Mouse (Mus musculus): ENCODE data around the gene Hoxa5. TPM values are rescaled to one million over a fixed set of nuclear protein-coding genes. Genes with fewer than 3 reads are reported as not detected.

Hoxa5 gene
- polyA plus RNA-seq, 1 experiment from 2014 or later: 8.0 TPM

DNA sequence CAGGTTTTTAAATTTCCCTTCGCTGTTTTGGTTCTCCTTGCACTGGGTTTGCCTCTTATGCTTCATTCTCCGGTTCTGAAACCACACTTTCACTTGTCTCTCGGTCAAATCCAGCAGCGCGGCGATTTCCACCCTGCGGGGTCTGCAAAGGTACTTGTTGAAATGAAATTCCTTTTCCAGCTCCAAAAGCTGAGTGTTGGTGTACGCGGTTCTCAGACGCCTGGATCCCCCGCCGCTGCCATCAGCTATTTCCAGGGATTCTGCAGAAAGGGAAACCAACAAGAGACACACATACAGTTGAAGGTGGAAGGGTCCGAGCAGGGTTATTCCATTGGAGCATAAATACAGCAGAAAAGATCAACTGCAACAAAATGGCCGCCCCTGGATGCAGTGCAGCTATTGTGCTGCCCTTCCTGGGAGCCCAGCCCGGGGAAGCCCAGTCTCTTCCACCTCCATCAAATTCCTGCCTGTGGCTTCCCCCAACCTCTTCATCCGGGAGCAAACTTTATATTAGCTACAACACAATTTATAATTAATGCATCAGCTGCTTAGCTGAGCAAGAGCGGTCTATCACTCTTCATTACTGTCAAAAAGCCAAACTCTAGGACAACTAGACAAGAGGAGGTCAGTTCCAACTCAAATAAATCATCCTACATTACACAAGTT is 40.9 kb downstream of the Hoxa5 start:
- Histone ChIP-seq H3K4me2 (peak overlapping the region; percentile 48), H3K27me3 (replicated peaks; ENCODE audit: control insufficient read depth, insufficient read depth, low read length) (peaks cover 98% of the 10 kb centered on the region), H3K9ac (ENCODE audit: low read depth, low read length) (peak overlapping the region; percentile 47; the same call in 1 of the 2 replicates), H3K27ac (ENCODE audit: low read depth, low read length) (peak overlapping the region; percentile 86), H3K36me3 (ENCODE audit: control insufficient read depth, insufficient read depth, low read length) (no peaks in the 10 kb centered on the region), H3K9me3 (ENCODE audit: control insufficient read depth, low read length) (no peaks in the 10 kb centered on the region), H3K4me1 (replicated peaks; ENCODE audit: control insufficient read depth, insufficient read depth, low read length) (no peaks in the 10 kb centered on the region), H3K4me3 (ENCODE audit: low read depth, low read length) (peak overlapping the region; percentile 41)
- DNase-seq (ENCODE audit: low spot score) (peak; percentile 49), ATAC-seq (replicated peaks; ENCODE audit: low FRiP score) (no peak)
- WGBS: 8% methylated on average over 17 of the region's 17 CpGs

DNA sequence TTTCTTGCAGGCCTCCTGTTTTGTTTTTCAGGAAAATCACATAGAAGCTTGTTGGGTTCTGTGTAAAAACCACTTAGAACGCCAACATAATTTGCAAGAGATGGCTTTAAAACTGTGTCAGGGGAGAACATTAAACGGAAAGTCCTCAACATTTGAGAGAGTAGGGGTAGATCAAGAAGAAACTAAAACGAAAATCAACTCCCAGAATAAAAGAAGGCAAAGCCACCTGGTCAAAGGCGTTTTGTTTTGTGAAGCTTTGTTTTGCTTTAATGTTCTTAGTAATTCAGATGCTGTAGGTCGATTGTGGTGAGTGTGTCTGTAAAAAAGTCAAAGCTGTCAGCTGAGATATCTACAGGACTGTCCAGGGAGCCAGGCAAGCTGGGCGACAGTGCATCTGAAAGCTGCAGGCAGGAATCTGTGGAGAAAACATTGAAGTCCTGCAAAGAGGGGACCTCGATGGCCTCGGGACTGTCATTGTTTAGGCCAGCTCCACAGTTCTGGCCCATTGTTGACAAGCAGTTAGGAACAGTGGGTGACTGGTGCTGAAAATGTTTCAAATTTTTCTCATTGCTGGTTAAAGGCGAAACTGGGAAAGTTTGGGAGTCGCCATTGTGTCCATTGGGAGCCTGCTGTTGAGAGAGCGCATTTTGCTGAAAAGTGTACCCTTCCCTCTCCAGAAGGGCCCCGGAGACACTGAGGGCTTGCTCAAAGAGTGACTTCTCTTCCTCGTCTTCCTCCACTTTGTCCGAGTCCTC is 41.6 kb downstream of the Hoxa5 start:
- Histone ChIP-seq H3K9me3 (ENCODE audit: control insufficient read depth, low read length) (no peaks in the 10 kb centered on the region), H3K27ac (ENCODE audit: low read depth, low read length) (peak overlapping the region; percentile 72; the same call in 1 of the 2 replicates), H3K4me1 (replicated peaks; ENCODE audit: control insufficient read depth, insufficient read depth, low read length) (no peaks in the 10 kb centered on the region), H3K4me3 (ENCODE audit: low read depth, low read length) (peak overlapping the region; percentile 41), H3K4me2 (peak overlapping the region; percentile 48), H3K27me3 (replicated peaks; ENCODE audit: control insufficient read depth, insufficient read depth, low read length) (peaks cover 98% of the 10 kb centered on the region), H3K9ac (ENCODE audit: low read depth, low read length) (peak overlapping the region; percentile 47), H3K36me3 (ENCODE audit: control insufficient read depth, insufficient read depth, low read length) (no peaks in the 10 kb centered on the region)
- no peak for ATAC-seq (replicated peaks; ENCODE audit: low FRiP score)
- no peak for DNase-seq (ENCODE audit: low spot score)
- 11% methylated on average over 14 of the region's 14 CpGs for WGBS

DNA sequence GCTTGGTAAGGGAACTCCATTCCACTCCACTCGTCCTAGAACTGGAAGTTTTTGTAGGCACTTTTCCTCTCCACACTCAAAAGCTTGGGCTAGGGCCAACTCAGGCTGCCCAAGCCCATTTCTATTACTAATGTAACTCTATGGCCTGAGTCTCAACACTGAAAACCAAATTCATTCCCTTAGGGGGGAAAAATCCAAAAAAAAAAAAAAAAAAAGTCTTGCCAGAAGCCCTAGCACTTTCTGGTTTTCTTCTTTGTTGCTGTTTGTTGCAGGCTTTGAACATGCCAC is 42.4 kb downstream of the Hoxa5 start:
- H3K36me3 ChIP-seq (ENCODE audit: control insufficient read depth, insufficient read depth, low read length): no peaks in the 10 kb centered on the region
- no peak overlapping the region for H3K27ac ChIP-seq (ENCODE audit: low read depth, low read length)
- DNase-seq (ENCODE audit: low spot score): no peak
- no peaks in the 10 kb centered on the region for H3K9me3 ChIP-seq (ENCODE audit: control insufficient read depth, low read length)
- H3K4me3 ChIP-seq (ENCODE audit: low read depth, low read length): no peak overlapping the region
- no peak for ATAC-seq (replicated peaks; ENCODE audit: low FRiP score)
- 25% methylated on average over 1 of the region's 1 CpGs for WGBS
- no peaks in the 10 kb centered on the region for H3K4me1 ChIP-seq (replicated peaks; ENCODE audit: control insufficient read depth, insufficient read depth, low read length)
- H3K4me2 ChIP-seq: peak overlapping the region; percentile 83
- H3K27me3 ChIP-seq (replicated peaks; ENCODE audit: control insufficient read depth, insufficient read depth, low read length): peaks cover 98% of the 10 kb centered on the region
- H3K9ac ChIP-seq (ENCODE audit: low read depth, low read length): peak overlapping the region; percentile 7; the same call in 1 of the 2 replicates

DNA sequence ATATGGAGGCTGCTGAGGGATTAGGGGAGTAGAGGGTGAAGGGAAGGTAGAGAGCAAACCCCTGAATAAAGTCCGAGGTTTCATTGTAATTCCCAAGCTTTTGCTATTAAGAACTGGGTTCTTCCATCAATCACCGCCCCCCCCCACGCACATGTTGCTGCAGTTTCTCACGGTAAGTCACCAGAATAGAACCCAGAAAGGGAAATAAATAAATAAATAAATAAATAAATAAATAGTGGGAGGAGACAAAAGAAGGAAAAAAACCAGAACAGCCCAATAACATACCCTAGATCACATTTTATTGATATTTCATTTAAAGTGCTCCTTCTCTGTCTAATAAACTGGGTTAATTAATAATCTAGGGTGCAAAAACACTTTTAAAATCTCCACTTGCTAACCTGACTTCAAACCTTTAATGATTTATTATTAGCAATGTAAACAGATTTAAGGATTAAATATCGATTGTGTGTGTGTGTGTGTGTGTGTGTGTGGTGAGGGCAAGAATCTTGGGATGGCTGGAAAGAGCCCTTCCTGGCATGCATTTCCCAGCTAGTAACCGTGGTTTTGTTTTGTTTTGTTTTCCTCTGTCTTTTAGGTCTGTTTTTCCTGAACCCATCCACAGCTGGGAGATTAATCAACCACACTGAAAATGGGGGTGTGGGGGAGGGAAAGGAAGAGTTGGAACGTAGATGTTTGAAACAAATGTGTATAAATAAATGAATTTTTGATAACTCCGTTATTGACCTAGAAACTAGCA is 42.9 kb downstream of the Hoxa5 start:
- peak overlapping the region; percentile 84; the same call in 1 of the 2 replicates for H3K27ac ChIP-seq (ENCODE audit: low read depth, low read length)
- no peaks in the 10 kb centered on the region for H3K36me3 ChIP-seq (ENCODE audit: control insufficient read depth, insufficient read depth, low read length)
- no peaks in the 10 kb centered on the region for H3K9me3 ChIP-seq (ENCODE audit: control insufficient read depth, low read length)
- peaks cover 98% of the 10 kb centered on the region for H3K27me3 ChIP-seq (replicated peaks; ENCODE audit: control insufficient read depth, insufficient read depth, low read length)
- no peak for ATAC-seq (replicated peaks; ENCODE audit: low FRiP score)
- peak overlapping the region; percentile 83 for H3K4me2 ChIP-seq
- peak overlapping the region; percentile 7; the same call in 1 of the 2 replicates for H3K9ac ChIP-seq (ENCODE audit: low read depth, low read length)
- peak overlapping the region; percentile 66 for H3K4me3 ChIP-seq (ENCODE audit: low read depth, low read length)
- no peaks in the 10 kb centered on the region for H3K4me1 ChIP-seq (replicated peaks; ENCODE audit: control insufficient read depth, insufficient read depth, low read length)
- 22% methylated on average over 8 of the region's 8 CpGs for WGBS
- DNase-seq (ENCODE audit: low spot score): no peak

DNA sequence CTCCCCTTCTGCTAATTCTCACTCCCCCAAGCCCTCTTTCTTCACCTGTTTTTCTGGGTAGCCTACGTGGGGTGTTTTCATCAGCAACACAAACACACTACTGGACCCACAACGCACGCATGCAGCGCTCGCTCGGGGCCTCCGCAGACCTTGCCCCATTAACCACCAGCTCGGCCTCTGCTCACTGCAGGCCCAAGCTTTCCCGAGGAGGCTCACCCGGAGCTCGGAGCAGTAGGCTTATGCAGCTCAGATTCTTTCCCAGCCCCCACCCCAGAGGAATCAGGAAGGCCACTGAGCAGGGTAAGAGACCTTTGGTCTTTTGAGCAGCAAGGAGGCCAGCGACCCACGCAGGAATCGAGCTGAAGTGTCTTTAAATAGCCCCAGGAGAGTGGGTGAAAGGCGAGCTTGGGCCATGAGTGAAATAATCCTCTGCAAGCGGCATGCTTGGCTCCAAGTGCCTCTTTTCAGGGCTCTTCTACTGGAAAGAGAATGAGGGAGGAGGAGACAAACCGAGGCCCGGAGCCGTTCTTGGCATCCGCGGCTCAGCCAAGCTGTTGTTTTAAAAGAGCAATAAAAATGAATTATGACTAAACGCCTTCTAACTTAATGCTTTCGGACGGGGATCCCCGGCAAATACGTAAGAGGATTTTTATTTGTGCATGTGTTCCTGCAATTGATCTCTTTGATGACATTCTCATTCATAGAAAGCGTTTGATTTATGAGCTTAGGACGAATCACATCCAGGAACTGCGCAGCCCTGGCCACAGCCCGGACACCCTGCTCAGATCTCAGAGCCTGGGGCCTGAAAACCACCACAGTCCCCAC is 43.7 kb downstream of the Hoxa5 start:
- ATAC-seq (replicated peaks; ENCODE audit: low FRiP score) (no peak), DNase-seq (ENCODE audit: low spot score) (peak; percentile 43)
- Histone ChIP-seq H3K4me1 (replicated peaks; ENCODE audit: control insufficient read depth, insufficient read depth, low read length) (no peaks in the 10 kb centered on the region), H3K9me3 (ENCODE audit: control insufficient read depth, low read length) (no peaks in the 10 kb centered on the region), H3K4me2 (peak overlapping the region; percentile 83), H3K27ac (ENCODE audit: low read depth, low read length) (peak overlapping the region; percentile 84), H3K36me3 (ENCODE audit: control insufficient read depth, insufficient read depth, low read length) (no peaks in the 10 kb centered on the region), H3K4me3 (ENCODE audit: low read depth, low read length) (peak overlapping the region; percentile 66), H3K9ac (ENCODE audit: low read depth, low read length) (peak overlapping the region; percentile 56), H3K27me3 (replicated peaks; ENCODE audit: control insufficient read depth, insufficient read depth, low read length) (peaks cover 98% of the 10 kb centered on the region)
- 10% methylated on average over 30 of the region's 30 CpGs for WGBS

DNA sequence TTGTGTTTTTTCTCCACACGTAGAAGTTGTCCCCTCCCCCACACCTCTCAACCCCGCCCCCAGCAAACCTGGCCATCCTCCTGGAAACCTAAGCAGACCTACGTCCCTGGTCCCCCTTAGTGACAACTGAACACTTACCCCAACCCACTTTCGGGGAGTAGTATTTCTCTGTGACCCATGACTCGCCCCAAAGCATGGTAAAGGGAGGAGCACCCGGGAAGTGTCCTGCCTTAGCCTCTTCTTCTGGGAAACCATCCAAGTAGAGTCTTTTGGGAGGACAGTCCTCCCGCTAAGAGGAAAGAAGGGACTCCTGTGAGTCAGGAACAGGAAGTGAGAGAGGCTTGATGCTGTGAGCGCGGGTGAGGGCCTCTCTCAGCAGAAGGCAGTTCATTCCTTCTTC is 44.4 kb downstream of the Hoxa5 start:
- 3% methylated on average over 9 of the region's 9 CpGs for WGBS
- ATAC-seq (replicated peaks; ENCODE audit: low FRiP score): no peak
- H3K9me3 ChIP-seq (ENCODE audit: control insufficient read depth, low read length): no peaks in the 10 kb centered on the region
- peak overlapping the region; percentile 56; the same call in 1 of the 2 replicates for H3K9ac ChIP-seq (ENCODE audit: low read depth, low read length)
- H3K4me2 ChIP-seq: peak overlapping the region; percentile 83
- no peaks in the 10 kb centered on the region for H3K4me1 ChIP-seq (replicated peaks; ENCODE audit: control insufficient read depth, insufficient read depth, low read length)
- no peaks in the 10 kb centered on the region for H3K36me3 ChIP-seq (ENCODE audit: control insufficient read depth, insufficient read depth, low read length)
- H3K27me3 ChIP-seq (replicated peaks; ENCODE audit: control insufficient read depth, insufficient read depth, low read length): peaks cover 97% of the 10 kb centered on the region
- peak overlapping the region; percentile 66 for H3K4me3 ChIP-seq (ENCODE audit: low read depth, low read length)
- H3K27ac ChIP-seq (ENCODE audit: low read depth, low read length): peak overlapping the region; percentile 84; the same call in 1 of the 2 replicates
- no peak for DNase-seq (ENCODE audit: low spot score)

DNA sequence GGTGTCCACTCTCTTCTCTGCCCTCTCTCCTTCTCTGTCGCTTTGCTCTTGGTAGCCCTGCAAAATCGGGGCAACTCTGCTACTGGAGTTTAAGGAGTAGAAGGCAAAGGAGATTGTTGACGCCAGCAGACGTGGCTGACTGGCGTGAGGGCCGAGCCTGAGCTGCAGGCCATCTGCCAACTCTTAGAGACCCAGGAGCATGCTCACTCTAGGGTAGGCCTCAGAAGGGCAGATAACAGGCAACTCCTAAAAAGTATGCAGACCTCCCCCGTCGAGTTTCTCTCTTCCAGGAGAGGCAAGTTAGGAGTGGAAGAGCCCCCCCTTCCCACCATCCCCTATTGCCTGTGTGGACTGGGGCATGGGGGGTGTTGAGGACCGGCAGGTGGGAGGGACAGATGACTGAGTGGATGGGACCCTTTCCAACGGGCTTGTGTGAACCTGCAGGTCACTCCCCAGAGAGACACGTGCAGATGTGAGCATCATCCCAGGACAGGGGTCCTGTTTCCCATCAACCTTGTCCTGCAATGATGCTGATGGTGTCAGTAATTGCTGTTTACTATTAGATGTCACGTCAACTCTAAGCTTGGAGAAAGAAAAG is 45.1 kb downstream of the Hoxa5 start:
- Histone ChIP-seq H3K4me2 (peak overlapping the region; percentile 83), H3K4me1 (replicated peaks; ENCODE audit: control insufficient read depth, insufficient read depth, low read length) (no peaks in the 10 kb centered on the region), H3K4me3 (ENCODE audit: low read depth, low read length) (peak overlapping the region; percentile 66), H3K27me3 (replicated peaks; ENCODE audit: control insufficient read depth, insufficient read depth, low read length) (peaks cover 97% of the 10 kb centered on the region), H3K36me3 (ENCODE audit: control insufficient read depth, insufficient read depth, low read length) (no peaks in the 10 kb centered on the region), H3K9ac (ENCODE audit: low read depth, low read length) (peak overlapping the region; percentile 55), H3K27ac (ENCODE audit: low read depth, low read length) (peak overlapping the region; percentile 84), H3K9me3 (ENCODE audit: control insufficient read depth, low read length) (no peaks in the 10 kb centered on the region)
- ATAC-seq (replicated peaks; ENCODE audit: low FRiP score): no peak
- peak; percentile 55 for DNase-seq (ENCODE audit: low spot score)
- 13% methylated on average over 12 of the region's 12 CpGs for WGBS
